Mouse (Mus musculus) lung, adult 18-20 months (tissue): Measurements from ENCODE around the gene E330009J07Rik.
A peak's percentile ranks its signal among the peaks of the same experiment; 100 is the strongest.

Source experiments
- DNase-seq, 2 experiments: peaks; one replicate each; pipeline ENCODE4 v3.0.0; 2022; ENCODE audit warnings: mixed read lengths in 2 of 2

The E330009J07Rik gene

GRCm38 (mm10) chr6:40429521-40429931, 6.4 kb downstream of the E330009J07Rik start:
- peak; percentile 33 to 71 for DNase-seq

DNA sequence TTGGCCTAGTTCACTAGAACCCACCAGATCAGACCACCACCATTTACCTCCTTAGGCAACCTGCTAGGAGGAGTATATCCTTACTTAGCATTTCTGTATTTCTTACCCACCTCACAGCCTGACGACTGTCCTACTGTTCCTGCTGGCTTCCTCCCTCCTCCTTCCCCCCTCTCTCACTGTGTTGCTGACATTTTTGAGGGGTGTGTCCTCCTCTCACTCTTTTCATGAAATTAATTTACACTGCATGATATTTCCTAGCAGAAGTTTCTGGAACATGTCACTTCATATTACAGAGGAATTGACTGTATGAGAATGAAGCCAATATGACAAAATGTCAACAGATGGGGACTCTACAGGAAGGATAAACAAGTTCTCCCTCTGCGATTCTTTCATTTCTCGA, 7.2 kb downstream of the E330009J07Rik start:
- DNase-seq, result no peak

DNA sequence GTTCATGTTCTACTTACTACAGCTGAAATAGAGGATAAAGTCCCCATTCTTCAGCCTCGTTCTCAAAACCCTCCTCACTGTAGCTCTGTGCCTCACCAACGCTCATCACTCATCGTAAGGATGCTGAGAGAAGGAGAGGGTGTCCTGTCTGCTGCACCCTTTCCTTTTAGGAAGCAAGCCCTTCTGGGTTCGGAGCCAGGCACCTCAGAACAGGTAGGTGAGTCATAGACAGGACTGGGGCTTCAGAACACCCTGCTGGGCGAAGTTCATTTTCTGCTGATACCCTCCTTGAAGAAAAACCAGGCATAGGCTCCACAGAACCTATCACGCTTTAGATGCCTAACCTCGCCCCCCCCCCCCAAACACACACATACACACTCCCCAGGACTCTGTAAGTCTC, 8.5 kb downstream of the E330009J07Rik start:
- no peak for DNase-seq

DNA sequence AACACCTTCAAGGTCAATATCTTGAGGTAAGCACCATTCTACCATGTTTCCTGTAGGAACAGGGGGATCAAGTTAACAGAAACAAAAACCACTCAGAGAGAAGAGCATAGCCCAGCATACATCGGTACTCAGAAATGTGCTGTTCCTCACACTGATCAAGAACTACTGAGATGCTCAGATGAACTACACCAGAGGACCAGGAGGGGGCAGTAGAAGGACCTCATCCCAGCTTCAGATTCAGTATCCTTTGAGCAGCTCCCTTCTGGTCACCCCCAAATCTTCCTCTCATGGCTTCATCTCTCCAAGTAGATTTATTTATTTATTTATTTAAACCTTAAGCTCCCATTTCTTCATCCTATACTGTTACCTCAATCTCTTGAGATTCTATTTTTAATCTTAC, 12.2 kb downstream of the E330009J07Rik start:
- peak; percentile 37 to 60 for DNase-seq

DNA sequence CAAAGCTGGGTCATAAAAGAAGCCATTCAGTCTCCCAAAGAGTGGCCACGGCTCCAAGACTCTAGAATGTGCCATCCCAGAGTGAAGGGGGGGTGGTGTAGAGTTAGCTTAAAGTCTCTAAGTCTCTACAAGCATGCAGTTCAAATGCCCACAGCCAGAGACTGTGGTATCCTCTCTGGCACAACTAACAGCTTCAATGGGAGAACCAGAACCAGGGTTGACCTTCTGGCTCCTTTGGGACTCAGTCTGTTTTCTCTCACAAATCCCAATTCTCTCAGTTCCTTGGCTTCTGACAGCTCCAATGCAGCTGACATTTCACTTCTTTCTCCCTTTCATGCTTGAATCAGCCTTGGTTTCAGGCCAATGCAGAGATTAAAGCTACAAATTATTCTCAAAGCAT, 12.9 kb downstream of the E330009J07Rik start:
- DNase-seq, result no peak

DNA sequence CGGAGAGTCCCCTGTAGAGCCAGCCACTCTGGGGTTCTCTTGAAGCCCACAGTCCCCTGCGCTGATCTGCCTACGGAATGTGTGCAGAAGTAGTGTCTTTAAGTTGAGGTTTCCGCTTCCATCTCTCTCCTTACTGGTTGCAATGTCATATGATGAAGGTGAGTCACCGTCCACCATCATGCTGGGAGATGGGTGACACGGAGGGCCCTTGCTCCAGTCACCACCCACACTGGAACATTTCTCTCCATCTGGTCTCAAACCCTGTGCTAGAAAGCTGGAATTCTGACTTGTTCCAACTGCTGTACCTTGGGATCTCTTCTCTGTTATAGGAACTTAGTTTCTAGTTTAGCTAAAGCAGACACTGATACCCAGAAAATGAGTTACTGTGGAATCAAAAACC, 14.8 kb downstream of the E330009J07Rik start:
- DNase-seq, result no peak

DNA sequence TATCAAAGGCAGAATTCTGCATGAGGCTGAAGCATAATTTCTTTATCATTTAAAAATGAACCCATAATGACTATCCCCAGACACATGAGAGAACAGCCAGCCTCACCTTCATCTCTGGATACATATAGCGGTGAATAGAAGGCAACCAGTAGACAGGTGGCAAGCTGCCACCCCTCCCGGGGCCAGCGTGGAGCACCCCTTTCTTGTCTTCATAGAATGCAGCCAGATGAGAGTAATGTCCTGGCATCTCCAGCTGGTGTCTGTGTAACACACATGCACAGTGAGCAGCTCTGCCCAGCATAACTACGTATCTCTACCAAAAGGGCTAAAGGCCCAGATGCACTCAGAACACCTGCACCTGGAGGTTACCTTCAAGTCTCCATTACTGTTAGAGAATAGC, 17.5 kb downstream of the E330009J07Rik start:
- DNase-seq, result no peak

DNA sequence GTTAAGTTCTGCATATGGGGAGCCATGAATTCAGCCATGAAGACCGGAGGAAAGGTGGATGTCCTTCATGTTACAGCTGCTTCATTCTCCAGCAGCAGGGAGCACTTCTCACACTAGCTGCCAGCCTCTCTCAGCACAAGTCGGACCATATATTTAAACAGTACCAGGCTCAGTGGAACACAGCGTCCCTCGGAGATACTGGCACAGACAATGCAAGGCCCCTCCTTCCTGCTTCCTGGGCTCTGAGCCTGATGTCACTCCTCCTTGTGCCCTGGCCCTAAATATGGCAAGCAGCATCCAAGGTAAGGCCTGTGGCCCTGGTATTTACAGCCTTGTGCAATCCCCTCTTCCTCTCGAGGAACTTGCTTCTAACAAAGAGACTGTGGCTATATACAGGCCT, 20.1 kb downstream of the E330009J07Rik start:
- DNase-seq, result no peak

DNA sequence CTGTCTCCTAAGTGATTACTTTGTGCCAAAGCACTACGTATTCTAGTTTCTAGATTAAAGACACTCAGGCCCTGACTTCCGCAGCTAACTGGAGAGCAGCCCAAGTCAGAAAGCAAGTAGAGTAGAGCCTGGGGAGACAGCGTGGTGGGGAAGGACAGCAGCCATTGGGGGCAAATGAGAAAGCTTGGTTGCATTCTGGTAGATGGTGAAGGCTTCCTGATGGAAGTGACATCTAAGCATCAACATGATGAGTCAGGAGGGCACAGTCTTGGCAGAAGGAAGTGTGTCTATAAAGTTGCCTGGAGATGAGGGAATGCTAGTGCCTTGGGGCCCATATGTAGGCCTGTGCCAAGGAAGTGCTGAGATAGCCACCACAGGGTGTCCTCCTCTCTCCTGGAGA, 22.4 kb downstream of the E330009J07Rik start:
- DNase-seq, result no peak

DNA sequence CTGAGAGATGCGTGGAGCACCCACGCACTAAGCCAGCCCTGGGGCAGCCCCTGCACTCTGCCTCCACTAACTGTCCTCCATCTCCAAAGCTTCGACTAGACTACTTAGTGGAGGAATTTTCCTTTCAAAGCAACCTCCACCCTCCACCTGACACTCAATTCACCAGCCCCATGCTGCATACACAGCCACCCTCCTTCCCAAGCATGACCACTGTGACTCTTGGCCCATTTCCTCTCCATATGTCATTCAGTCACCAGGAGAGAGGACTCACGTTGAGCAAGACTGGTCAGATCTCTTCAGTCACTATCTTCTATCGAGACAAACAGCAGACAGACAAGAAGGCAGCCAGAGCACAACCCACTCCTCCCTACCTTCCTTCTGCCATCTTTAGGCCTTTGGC, 22.9 kb downstream of the E330009J07Rik start:
- no peak for DNase-seq

GRCm38 (mm10) chr6:40411085-40411484, 24.9 kb downstream of the E330009J07Rik start:
- no peak for DNase-seq

GRCm38 (mm10) chr6:40403640-40404285, 32.2 kb downstream of the E330009J07Rik start:
- no peak for DNase-seq

DNA sequence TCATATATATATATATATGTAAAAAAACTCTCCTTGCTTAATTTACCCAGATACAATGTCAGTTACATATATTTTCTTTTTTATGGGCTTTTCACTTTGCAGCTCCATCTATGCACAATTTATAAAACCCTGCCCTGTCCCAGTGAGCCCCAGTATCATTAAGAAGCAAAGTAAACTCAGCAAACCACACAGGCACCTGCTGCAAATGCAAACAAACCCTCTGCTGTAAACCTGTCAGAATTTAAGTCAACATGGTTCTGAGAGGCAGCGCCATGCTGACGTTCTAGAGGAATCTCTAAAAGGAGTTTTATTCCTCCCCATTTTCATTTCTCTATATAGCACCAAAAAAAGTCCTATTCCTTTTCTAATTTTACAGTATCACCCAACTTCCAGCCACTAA, 33.9 kb downstream of the E330009J07Rik start:
- no peak for DNase-seq

DNA sequence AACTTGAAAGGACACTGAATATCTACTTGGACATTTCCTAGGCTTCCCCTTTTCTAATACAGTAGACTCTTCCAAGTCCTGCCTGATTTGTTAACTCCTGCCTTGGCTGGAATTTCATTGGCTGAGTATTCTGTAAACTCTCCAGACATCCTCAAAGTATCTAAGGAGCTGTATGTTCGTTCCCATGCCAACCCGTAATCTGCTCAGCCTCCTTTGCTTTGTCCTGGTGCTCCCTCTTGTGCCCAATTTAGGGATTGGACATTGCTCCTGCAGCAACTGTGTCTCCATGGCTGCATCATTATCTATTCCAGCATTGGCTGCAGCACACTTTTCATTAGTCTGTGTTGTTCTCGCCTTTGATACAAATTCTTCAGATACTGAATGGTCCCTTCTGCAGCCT, 42.7 kb downstream of the E330009J07Rik start:
- DNase-seq, result peak; percentile 60 to 74

- DNase-seq, result no peak
Observed at GRCm38 (mm10) chr6:40390975-40391374, 45.0 kb downstream of the E330009J07Rik start.

GRCm38 (mm10) chr6:40388660-40389059, 47.3 kb downstream of the E330009J07Rik start:
- DNase-seq, result no peak

DNA sequence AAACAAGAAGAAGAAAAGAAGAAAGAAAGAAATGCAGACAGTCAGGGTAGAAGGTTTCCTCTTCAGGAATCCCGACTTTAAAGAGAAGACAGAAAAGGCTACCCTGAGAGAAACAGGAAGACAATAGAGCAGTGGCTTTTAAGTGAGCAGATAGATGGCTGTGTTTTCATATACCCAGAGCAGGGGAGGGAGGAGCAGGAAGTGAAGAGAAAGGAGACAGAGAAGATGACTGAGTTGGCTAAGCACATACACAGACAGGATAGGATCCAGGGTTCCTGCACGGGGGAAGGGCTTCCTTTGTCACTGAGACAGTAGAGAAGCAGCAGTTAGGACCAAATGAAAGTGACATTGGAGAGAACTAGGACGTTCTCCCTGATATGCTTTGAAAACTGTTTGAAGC, 50.3 kb downstream of the E330009J07Rik start:
- DNase-seq, result no peak

DNA sequence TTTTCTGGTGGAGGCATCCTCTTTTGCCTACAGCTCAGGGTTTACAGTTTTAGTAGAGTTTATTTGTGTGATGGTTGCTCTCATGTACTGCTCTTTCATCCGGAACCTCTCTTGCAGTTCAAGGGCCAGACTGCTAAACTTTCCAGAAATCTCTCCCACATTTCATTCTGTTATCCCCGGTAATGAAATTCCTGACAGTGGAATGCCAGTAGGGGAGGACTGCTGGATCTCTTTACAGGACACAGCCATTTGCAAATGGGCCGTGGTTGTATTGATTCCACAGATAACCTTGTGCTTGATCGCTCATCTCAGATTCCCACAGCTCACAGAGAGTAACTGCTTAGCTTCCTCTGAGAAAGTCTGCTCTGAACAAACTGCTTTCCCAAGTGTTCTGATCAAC, 54.0 kb downstream of the E330009J07Rik start:
- no peak for DNase-seq

DNA sequence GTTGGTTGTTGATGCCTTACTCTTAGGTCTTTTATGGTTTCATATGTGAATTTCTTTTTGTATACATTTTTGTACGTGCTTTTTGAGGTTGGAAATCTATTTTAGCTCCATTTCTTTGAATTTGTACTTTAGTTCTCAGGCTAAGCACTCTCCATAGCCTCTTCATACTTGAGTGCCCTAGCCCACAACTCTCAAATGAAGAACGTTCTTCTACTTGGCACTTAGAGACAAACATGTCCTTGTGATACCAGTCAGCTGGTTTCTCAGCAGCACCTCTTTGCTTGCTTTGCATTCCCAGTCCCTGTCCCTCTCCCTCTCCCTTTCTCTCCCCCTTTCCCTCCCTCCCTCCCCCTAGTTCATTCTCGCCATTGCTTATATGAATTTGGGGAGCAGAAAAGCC, 55.8 kb downstream of the E330009J07Rik start:
- peak in 1 of 2 experiments; percentile 14 for DNase-seq

DNA sequence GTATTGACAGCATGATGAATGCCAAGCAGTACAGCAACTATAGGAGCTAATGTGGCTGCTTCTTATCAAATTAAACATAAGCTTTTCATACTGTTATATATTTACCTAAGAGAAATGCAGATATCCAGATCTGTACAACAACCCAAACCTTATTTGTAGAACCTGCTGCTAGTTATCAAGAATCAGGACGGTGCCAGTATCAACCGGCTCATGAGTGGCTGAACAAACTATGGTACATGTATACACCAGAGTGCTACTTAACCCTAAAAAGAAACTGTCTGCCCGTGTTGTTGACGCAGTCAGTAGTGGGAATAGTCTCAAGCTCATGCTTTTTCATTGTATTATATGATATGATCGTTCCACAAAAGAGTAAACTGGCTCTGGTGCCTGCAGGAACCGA, 64.9 kb downstream of the E330009J07Rik start:
- no peak for DNase-seq

DNA sequence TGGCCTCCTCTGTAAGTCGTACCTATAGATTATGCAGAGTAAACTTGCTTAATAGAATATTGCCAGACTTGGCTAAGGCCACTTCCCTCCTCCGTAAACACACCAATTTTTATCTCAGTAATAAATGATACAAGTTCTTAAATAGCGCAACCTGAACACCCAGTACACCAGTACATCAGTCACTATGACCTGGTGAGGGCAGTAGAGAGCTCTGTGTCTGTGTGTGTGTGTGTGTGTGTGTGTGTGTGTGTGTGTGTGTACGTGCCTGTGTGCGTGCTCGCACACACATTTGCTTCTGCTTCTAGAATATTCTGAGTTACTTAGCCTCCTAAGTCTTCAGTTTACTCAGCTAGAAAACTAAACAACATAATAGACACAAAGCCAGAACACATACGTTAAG, 82.6 kb downstream of the E330009J07Rik start:
- no peak for DNase-seq
